21 mouse cellular contexts compared by ENCODE assay signal in the genomic region with DNA sequence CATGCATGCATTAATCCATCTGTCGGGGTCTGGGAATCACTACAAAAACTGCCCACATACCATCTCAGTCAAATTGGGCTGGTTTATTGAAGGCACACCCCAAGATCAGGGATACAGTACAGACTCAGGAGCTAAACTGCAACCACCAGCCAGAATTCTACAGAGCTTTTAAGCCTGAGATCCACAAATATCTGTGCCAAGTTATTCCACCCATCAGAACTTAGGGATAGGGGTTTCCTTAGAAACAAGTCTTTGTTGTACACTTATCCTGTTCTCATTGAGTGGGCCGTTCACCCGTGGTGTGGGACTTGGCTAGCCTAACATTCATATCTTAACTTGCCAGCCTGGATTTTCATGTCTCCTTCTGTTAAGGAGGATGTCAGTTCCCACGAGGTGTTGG. TPM values are rescaled to one million over a fixed set of nuclear protein-coding genes. Genes with fewer than 3 reads are reported as not detected.
A peak's percentile ranks its signal among the peaks of the same experiment; 100 is the strongest.
DNase-seq lines count a peak whose midpoint lies in the region; ATAC-seq lines count a peak whose summit lies in the region.
"Had no signal": no experiment of that assay in that cellular context is flagged by ENCODE, and none has a peak within 500 bp of the region (broad histone marks: within the 10 kb centered on the region; RNA-seq: fewer than 3 reads in every experiment).

No protein-coding gene starts in this region.

- ATAC-seq in frontal cortex, adult (ENCODE audit: low TSS enrichment): peak; percentile 38; the same call in 1 of the 2 replicates
- ATAC-seq in activated CD4-positive, CD25-positive, alpha-beta regulatory T cell, adult 4 months: no peak
- ATAC-seq: CD4-positive, CD25-positive, alpha-beta regulatory T cell, adult 4 months; forebrain, embryonic 14.5 days; forebrain, embryonic 16.5 days; Patski had no signal

- DNase-seq in frontal cortex, postnatal 25 days (ENCODE audit: low spot score in 2 of 2): no peak
- DNase-seq in right cerebral cortex, adult 2 months (ENCODE audit: low spot score in 2 of 2): peak; percentile 26 to 28
- DNase-seq in right cerebral cortex, adult 18-20 months: no peak
- DNase-seq in telencephalon, adult 2 months (ENCODE audit: low read depth, low spot score): peak; percentile 43
- DNase-seq: adrenal gland, adult 2 months; adrenal gland, postnatal 10 days; adrenal gland, postnatal 25 days; B cell, adult 2 months; cerebellum, adult 11-12 months; cerebellum, adult 2 months; cerebellum, adult 9-10 months; cerebellum, postnatal 10 days; cerebellum, postnatal 25 days; embryo, embryonic 11 days had no signal

RNA-seq across cellular contexts. Expression of gene Ccdc114, which starts 25.2 kb away (rescaled TPM):
- polyA plus RNA-seq in activated CD4-positive, CD25-positive, alpha-beta regulatory T cell, adult 4 months (2017; shearing (Covaris generic)): 1 to 10 TPM in 1 of 2 experiments, under 1 TPM in 1; 0.96 to 2.2 TPM
- polyA plus RNA-seq: erythroblast, embryonic 14.5 days had no signal

RNA-seq across cellular contexts. Expression of gene Emp3, which starts 27.9 kb away (rescaled TPM):
- polyA plus RNA-seq in activated CD4-positive, CD25-positive, alpha-beta regulatory T cell, adult 4 months (2017; shearing (Covaris generic)): 100 to 1,000 TPM; 683 to 699 TPM

RNA-seq across cellular contexts. Expression of gene Tmem143, which starts 52.3 kb away (rescaled TPM):
- 1 to 10 TPM; 5.8 to 6.2 TPM for polyA plus RNA-seq in activated CD4-positive, CD25-positive, alpha-beta regulatory T cell, adult 4 months (2017; shearing (Covaris generic))

RNA-seq across cellular contexts. Expression of gene Syngr4, which starts 52.5 kb away (rescaled TPM):
- polyA plus RNA-seq in activated CD4-positive, CD25-positive, alpha-beta regulatory T cell, adult 4 months (2017; shearing (Covaris generic)): not detected
- polyA plus RNA-seq: CD4-positive, CD25-positive, alpha-beta regulatory T cell, adult 4 months; cerebellum, adult 2 months; forebrain, embryonic 16.5 days had no signal

Comparison
In these comparisons a context has a peak if more than half of its experiments do, and no peak if none do; other contexts are left out.
1. DNase-seq: peak in right cerebral cortex, adult 2 months (2 of 2) and telencephalon, adult 2 months (single experiment); none in frontal cortex, postnatal 25 days (0 of 2) and right cerebral cortex, adult 18-20 months (single experiment).